Mouse (Mus musculus) liver, postnatal 0 days (tissue): ENCODE measurements around the gene Toe1. TPM values are rescaled to one million over a fixed set of nuclear protein-coding genes. Genes with fewer than 3 reads are reported as not detected.

ENCODE experiments used
- ATAC-seq: fragments of 200-750 bp; cut with Nextera tagmentation; 2 replicates; pipeline ENCODE4 v1.8.0; 2017; ENCODE audit warnings: mild to moderate bottlenecking, moderate library complexity
- DNase-seq: peaks from one replicate; pipeline ENCODE4 v3.0.0-alpha.2; 2016
- H3K27ac ChIP-seq: fragments of 300-500 bp; sonication (generic); 2 replicates; pipeline ENCODE4 v1.5.1; 2014; ENCODE audit warnings: antibody characterized with exemption, moderate library complexity, mild to moderate bottlenecking, low read depth
- H3K27me3 ChIP-seq: fragments of 300-500 bp; sonication (generic); 2 replicates; pipeline ENCODE4 v1.6.1; 2014; ENCODE audit warnings: low read length, control low read depth, mixed read lengths; ENCODE audit not compliant: insufficient read depth
- H3K36me3 ChIP-seq: fragments of 300-500 bp; sonication (generic); replicated peaks from 2 replicates; pipeline ENCODE4 v1.6.1; 2014; ENCODE audit warnings: mild to moderate bottlenecking, control low read depth, low read length, moderate library complexity, mixed read lengths; ENCODE audit not compliant: insufficient read depth
- H3K4me1 ChIP-seq: fragments of 300-500 bp; sonication (generic); 2 replicates; pipeline ENCODE4 v1.6.1; 2014; ENCODE audit warnings: antibody characterized with exemption, mild to moderate bottlenecking, control low read depth; ENCODE audit not compliant: insufficient read depth
- H3K4me2 ChIP-seq: fragments of 300-500 bp; sonication (generic); 2 replicates; pipeline ENCODE4 v1.6.1; 2014; ENCODE audit warnings: low read depth, mild to moderate bottlenecking, low read length, moderate library complexity, mixed read lengths
- H3K4me3 ChIP-seq: fragments of 300-500 bp; sonication (generic); 2 replicates; pipeline ENCODE4 v1.5.1; 2014; ENCODE audit warnings: low read depth, low read length
- H3K9ac ChIP-seq: fragments of 300-500 bp; sonication (generic); replicated peaks from 2 replicates; pipeline ENCODE4 v1.6.1; 2014; ENCODE audit warnings: mild to moderate bottlenecking, moderate library complexity
- H3K9me3 ChIP-seq: fragments of 300-500 bp; sonication (generic); 2 replicates; pipeline ENCODE4 v1.6.1; 2016; ENCODE audit warnings: mild to moderate bottlenecking, control low read depth, low read length, mixed read lengths
- CTCF ChIP-seq: sonication (generic); IDR thresholded peaks from 2 replicates; pipeline ENCODE4 v1.5.1; 2016; ENCODE audit warnings: antibody characterized with exemption, low read depth
- EP300 ChIP-seq: IDR thresholded peaks from 2 replicates; pipeline ENCODE4 v1.6.1; 2016; ENCODE audit warnings: antibody characterized with exemption, low read depth, mild to moderate bottlenecking
- WGBS: fragments of 180-500 bp; shearing (Covaris S2); extraction: QIAGEN DNeasy Blood & Tissue Kit; methylation state at CpG from one replicate; pipeline ENCODE4 v1.1.7; 2014; ENCODE audit not compliant: insufficient replicate concordance; 5-methylcytosine and 5-hydroxymethylcytosine counted together
- polyA plus RNA-seq: library from polyadenylated mRNA; unstranded; fragments of >200 nt; fragmentation: Nextera tagmentation; extraction: Ambion mirVana; gene quantifications from 2 replicates; pipeline ENCODE4 v1.2.1, GENCODE M21; 2015

Gene Toe1
- polyA plus RNA-seq, 1 experiment from 2014 or later = 9.3 TPM

- ATAC-seq = no peak
- no peaks in the 10 kb centered on the region for H3K36me3 ChIP-seq
- no peaks in the 10 kb centered on the region for H3K9me3 ChIP-seq
- no peak overlapping the region for H3K9ac ChIP-seq
- TF ChIP-seq CTCF (no peak), EP300 (no peak)
- H3K4me3 ChIP-seq = no peak overlapping the region
- H3K4me2 ChIP-seq = no peak overlapping the region
- 72% methylated on average over 5 of the region's 5 CpGs for WGBS
- H3K27ac ChIP-seq = no peak overlapping the region
- no peak for DNase-seq
- H3K27me3 ChIP-seq = no peaks in the 10 kb centered on the region
- no peaks in the 10 kb centered on the region for H3K4me1 ChIP-seq
Observed at GRCm38 (mm10) chr4:116764001-116764400, 43.4 kb downstream of the Toe1 start.

- no peaks in the 10 kb centered on the region for H3K27me3 ChIP-seq
- no peaks in the 10 kb centered on the region for H3K4me1 ChIP-seq
- 57% methylated on average over 2 of the region's 2 CpGs for WGBS
- no peak overlapping the region for H3K4me3 ChIP-seq
- H3K36me3 ChIP-seq = no peaks in the 10 kb centered on the region; the same call in 1 of the 2 replicates
- ATAC-seq = no peak
- no peaks in the 10 kb centered on the region for H3K9me3 ChIP-seq
- no peak overlapping the region for H3K27ac ChIP-seq
- H3K9ac ChIP-seq = no peak overlapping the region
- no peak overlapping the region for H3K4me2 ChIP-seq
- no peak for TF ChIP-seq CTCF
- no peak for TF ChIP-seq EP300
- no peak for DNase-seq
Observed at GRCm38 (mm10) chr4:116761914-116762313, 45.5 kb downstream of the Toe1 start.

- H3K4me1 ChIP-seq = no peaks in the 10 kb centered on the region
- H3K9me3 ChIP-seq = no peaks in the 10 kb centered on the region
- no peak overlapping the region for H3K4me2 ChIP-seq
- 83% methylated on average over 2 of the region's 2 CpGs for WGBS
- no peak overlapping the region for H3K9ac ChIP-seq
- TF ChIP-seq EP300 = no peak
- no peak for TF ChIP-seq CTCF
- H3K36me3 ChIP-seq = no peaks in the 10 kb centered on the region
- H3K27ac ChIP-seq = no peak overlapping the region
- H3K4me3 ChIP-seq = no peak overlapping the region
- ATAC-seq = no peak
- no peaks in the 10 kb centered on the region for H3K27me3 ChIP-seq
- no peak for DNase-seq
Observed at GRCm38 (mm10) chr4:116749750-116750149, 57.7 kb downstream of the Toe1 start.

Other genes starting within 250 kb of the Toe1 start
- 14.0 and 16.2 TPM in 2 replicates for gene Gpbp1l1, start 250.0 kb downstream of the Toe1 start, polyA plus RNA-seq
- 2.9 TPM in 2 replicates for gene Ccdc17, start 211.0 kb downstream of the Toe1 start, polyA plus RNA-seq
- gene Nasp, start 179.7 kb downstream of the Toe1 start, polyA plus RNA-seq = 30.0 and 30.6 TPM in 2 replicates
- 320 and 321 TPM in 2 replicates for gene Akr1a1, start 156.0 kb downstream of the Toe1 start, polyA plus RNA-seq
- gene Prdx1, start 122.1 kb downstream of the Toe1 start, polyA plus RNA-seq = 2,167 and 2,192 TPM in 2 replicates
- gene Mmachc, start 99.2 kb downstream of the Toe1 start, polyA plus RNA-seq = 10.8 and 10.9 TPM in 2 replicates
- 6.1 and 8.4 TPM in 2 replicates for gene Ccdc163, start 99.1 kb downstream of the Toe1 start, polyA plus RNA-seq
- 5.8 and 6.2 TPM in 2 replicates for gene Tesk2, start 86.7 kb downstream of the Toe1 start, polyA plus RNA-seq
- gene Mutyh, start 83 bp upstream of the Toe1 start, polyA plus RNA-seq = 1.4 and 1.7 TPM in 2 replicates
- 0.22 TPM in 1 of 2 replicates, not detected in the other for gene Hpdl, start 14.1 kb upstream of the Toe1 start, polyA plus RNA-seq
- gene Zswim5, start 69.7 kb upstream of the Toe1 start, polyA plus RNA-seq = 0.06 TPM in 2 replicates
- gene Urod, start 186.8 kb upstream of the Toe1 start, polyA plus RNA-seq = 245 and 255 TPM in 2 replicates
- 4.7 and 5.2 TPM in 2 replicates for gene Hectd3, start 187.7 kb upstream of the Toe1 start, polyA plus RNA-seq
- 18.4 and 18.5 TPM in 2 replicates for gene Eif2b3, start 211.8 kb upstream of the Toe1 start, polyA plus RNA-seq